Mouse (Mus musculus) liver, embryonic 13.5 days (tissue): ENCODE measurements around the gene Rbp7. TPM values are rescaled to one million over a fixed set of nuclear protein-coding genes. Genes with fewer than 3 reads are reported as not detected.

Experiments used
- ATAC-seq: fragments of 200-750 bp; cut with Nextera tagmentation; 2 replicates; pipeline ENCODE4 v1.8.0; 2017; ENCODE audit warnings: low read depth, mild to moderate bottlenecking, moderate number of reproducible peaks, moderate library complexity
- DNase-seq: peaks from one replicate; pipeline ENCODE4 v3.0.0; 2022
- H3K27ac ChIP-seq: fragments of 300-500 bp; sonication (generic); 2 replicates; pipeline ENCODE4 v1.5.1; 2015; ENCODE audit warnings: moderate library complexity, mild to moderate bottlenecking, inconsistent platforms
- H3K27me3 ChIP-seq: fragments of 300-500 bp; sonication (generic); 2 replicates; pipeline ENCODE4 v1.6.1; 2015; ENCODE audit warnings: mild to moderate bottlenecking, inconsistent platforms
- H3K36me3 ChIP-seq: fragments of 300-500 bp; sonication (generic); 2 replicates; pipeline ENCODE4 v1.6.1; 2015; ENCODE audit warnings: mild to moderate bottlenecking, inconsistent platforms
- H3K4me1 ChIP-seq: fragments of 300-500 bp; sonication (generic); replicated peaks from 2 replicates; pipeline ENCODE4 v1.6.1; 2015; ENCODE audit warnings: inconsistent platforms
- H3K4me2 ChIP-seq: fragments of 300-500 bp; sonication (generic); 2 replicates; pipeline ENCODE4 v1.6.1; 2015; ENCODE audit warnings: inconsistent platforms, mild to moderate bottlenecking, moderate library complexity
- H3K4me3 ChIP-seq: fragments of 300-500 bp; sonication (generic); replicated peaks from 2 replicates; pipeline ENCODE4 v1.5.1; 2015; ENCODE audit warnings: mild to moderate bottlenecking, inconsistent platforms
- H3K9ac ChIP-seq: fragments of 300-500 bp; sonication (generic); 2 replicates; pipeline ENCODE4 v1.6.1; 2015; ENCODE audit warnings: mild to moderate bottlenecking, inconsistent platforms
- H3K9me3 ChIP-seq: fragments of 300-500 bp; sonication (generic); replicated peaks from 2 replicates; pipeline ENCODE4 v1.6.1; 2016; ENCODE audit warnings: inconsistent platforms
- WGBS: fragments of 180-500 bp; shearing (Covaris S2); methylation state at CpG from one replicate; pipeline ENCODE4 v1.1.7; 2015; ENCODE audit not compliant: insufficient replicate concordance; 5-methylcytosine and 5-hydroxymethylcytosine counted together
- polyA plus RNA-seq: library from polyadenylated mRNA; unstranded; fragments of >200 nt; fragmentation: Nextera tagmentation; extraction: Ambion mirVana; gene quantifications from 2 replicates; pipeline ENCODE4 v1.2.1, GENCODE M21; 2015

Gene Rbp7
- polyA plus RNA-seq, 1 experiment from 2014 or later: not detected

GRCm38 (mm10) chr4:149426325-149427199 is 28.2 kb downstream of the Rbp7 start, which contains the start of gene Ube4b:
Gene Ube4b, minus strand, starts transcription at chr4:149426749.
- H3K27ac ChIP-seq: peak within 1 kb of the TSS; percentile 90
- peaks cover 35% of the 10 kb centered on the region for H3K4me1 ChIP-seq
- peak within 1 kb of the TSS; percentile 91 for H3K4me3 ChIP-seq
- ATAC-seq (peak; percentile 87), DNase-seq (peak; percentile 91)
- H3K9ac ChIP-seq: peak within 1 kb of the TSS; percentile 94
- H3K36me3 ChIP-seq: no peaks in the 10 kb centered on the region
- peak within 1 kb of the TSS; percentile 89 for H3K4me2 ChIP-seq
- no peaks in the 10 kb centered on the region for H3K9me3 ChIP-seq
- 2% methylated on average over 46 of the region's 50 CpGs for WGBS
- no peaks in the 10 kb centered on the region for H3K27me3 ChIP-seq

GRCm38 (mm10) chr4:149425801-149426292 is 28.9 kb downstream of the Rbp7 start:
- peak overlapping the region; percentile 89 for H3K4me2 ChIP-seq
- peak overlapping the region; percentile 90 for H3K27ac ChIP-seq
- peaks cover 35% of the 10 kb centered on the region for H3K4me1 ChIP-seq
- peak overlapping the region; percentile 91 for H3K4me3 ChIP-seq
- H3K36me3 ChIP-seq: no peaks in the 10 kb centered on the region
- H3K27me3 ChIP-seq: no peaks in the 10 kb centered on the region
- DNase-seq (no peak), ATAC-seq (peak; percentile 74)
- peak overlapping the region; percentile 94 for H3K9ac ChIP-seq
- H3K9me3 ChIP-seq: no peaks in the 10 kb centered on the region
- WGBS: under 1% methylated on average over 35 of the region's 35 CpGs

GRCm38 (mm10) chr4:149424755-149425154 is 30.0 kb downstream of the Rbp7 start:
- DNase-seq (no peak), ATAC-seq (no peak)
- Histone ChIP-seq H3K27ac (peak overlapping the region; percentile 25; the same call in 1 of the 2 replicates), H3K4me3 (peak overlapping the region; percentile 91), H3K9me3 (no peaks in the 10 kb centered on the region), H3K9ac (peak overlapping the region; percentile 55), H3K4me2 (peak overlapping the region; percentile 89), H3K4me1 (peaks cover 35% of the 10 kb centered on the region), H3K36me3 (no peaks in the 10 kb centered on the region), H3K27me3 (no peaks in the 10 kb centered on the region)
- 8% methylated on average over 9 of the region's 9 CpGs for WGBS

DNA sequence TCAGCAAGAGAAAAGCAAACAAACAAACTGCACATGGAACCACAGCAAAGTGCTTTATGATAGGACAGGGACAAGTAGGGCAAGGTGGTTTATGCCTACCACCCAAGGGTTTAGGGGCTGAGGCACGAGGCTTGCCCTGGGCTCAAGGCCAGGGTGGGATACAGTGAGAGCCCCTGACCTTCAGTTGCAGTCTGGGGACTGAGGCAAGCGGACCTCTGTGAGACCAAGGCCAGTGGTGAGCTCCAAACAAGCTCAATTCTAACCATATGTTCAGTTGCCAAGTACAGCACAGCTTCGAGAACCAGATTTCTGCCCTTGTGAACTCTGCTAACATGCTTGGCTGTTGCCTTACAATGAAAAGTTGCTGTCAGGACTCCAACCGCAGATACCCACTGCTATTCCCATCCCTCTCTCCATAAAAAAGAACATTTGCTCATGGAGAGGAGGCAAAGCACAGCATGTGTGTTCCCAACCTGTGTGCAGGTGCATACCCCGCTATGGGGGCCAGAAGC is 36.9 kb downstream of the Rbp7 start:
- 73% methylated on average over 5 of the region's 5 CpGs for WGBS
- peaks cover 44% of the 10 kb centered on the region for H3K4me1 ChIP-seq
- H3K9ac ChIP-seq: no peak overlapping the region
- no peak overlapping the region for H3K27ac ChIP-seq
- no peak overlapping the region for H3K4me3 ChIP-seq
- no peak overlapping the region for H3K4me2 ChIP-seq
- no peaks in the 10 kb centered on the region for H3K27me3 ChIP-seq
- DNase-seq (no peak), ATAC-seq (no peak)
- H3K9me3 ChIP-seq: no peaks in the 10 kb centered on the region
- peaks cover 9% of the 10 kb centered on the region for H3K36me3 ChIP-seq

DNA sequence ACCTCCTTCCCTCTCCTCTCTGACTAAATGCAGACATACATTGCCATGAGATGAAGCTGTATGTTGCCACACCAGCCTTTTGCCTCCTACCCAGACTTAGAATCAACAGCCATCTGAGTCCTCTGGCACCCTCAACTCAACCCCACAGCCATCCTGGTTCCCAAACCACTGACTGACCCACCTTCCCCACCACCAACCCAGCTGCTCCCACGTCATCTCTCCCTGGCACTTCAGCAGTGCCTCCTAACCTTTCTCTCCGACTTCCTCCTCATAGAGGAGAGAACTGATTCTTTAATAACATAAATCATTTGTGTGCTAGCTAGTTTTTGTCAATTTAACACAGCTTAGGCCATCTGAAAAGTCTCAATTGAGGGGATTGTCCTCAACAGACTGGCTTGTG is 37.8 kb downstream of the Rbp7 start:
- H3K27me3 ChIP-seq: no peaks in the 10 kb centered on the region
- H3K4me2 ChIP-seq: no peak overlapping the region
- H3K9ac ChIP-seq: no peak overlapping the region
- H3K4me3 ChIP-seq: no peak overlapping the region
- ATAC-seq: no peak
- H3K36me3 ChIP-seq: peaks cover 13% of the 10 kb centered on the region
- no peak overlapping the region for H3K27ac ChIP-seq
- no peaks in the 10 kb centered on the region for H3K9me3 ChIP-seq
- 66% methylated on average over 2 of the region's 2 CpGs for WGBS
- peaks cover 39% of the 10 kb centered on the region for H3K4me1 ChIP-seq
- no peak for DNase-seq

- H3K4me1 ChIP-seq: peaks cover 36% of the 10 kb centered on the region
- no peak overlapping the region for H3K9ac ChIP-seq
- no peaks in the 10 kb centered on the region for H3K9me3 ChIP-seq
- H3K27me3 ChIP-seq: no peaks in the 10 kb centered on the region
- DNase-seq: no peak
- ATAC-seq: no peak
- no peak overlapping the region for H3K27ac ChIP-seq
- WGBS: 55% methylated on average over 10 of the region's 10 CpGs
- H3K4me2 ChIP-seq: no peak overlapping the region
- no peak overlapping the region for H3K4me3 ChIP-seq
- H3K36me3 ChIP-seq: peaks cover 16% of the 10 kb centered on the region
Measured at GRCm38 (mm10) chr4:149416417-149416816, 38.4 kb downstream of the Rbp7 start.

GRCm38 (mm10) chr4:149415651-149416169 is 39.1 kb downstream of the Rbp7 start:
- Histone ChIP-seq H3K4me3 (no peak overlapping the region), H3K27ac (peak overlapping the region; percentile 53), H3K9me3 (no peaks in the 10 kb centered on the region), H3K4me2 (no peak overlapping the region), H3K4me1 (peaks cover 36% of the 10 kb centered on the region), H3K27me3 (no peaks in the 10 kb centered on the region), H3K9ac (no peak overlapping the region), H3K36me3 (peaks cover 16% of the 10 kb centered on the region)
- no peak for DNase-seq
- ATAC-seq: 0 out of 2 replicates have a peak, but pooled peaks have one; percentile 28
- WGBS: 53% methylated on average over 13 of the region's 13 CpGs

- H3K27me3 ChIP-seq: no peaks in the 10 kb centered on the region
- ATAC-seq (no peak), DNase-seq (no peak)
- peaks cover 37% of the 10 kb centered on the region for H3K4me1 ChIP-seq
- no peaks in the 10 kb centered on the region for H3K9me3 ChIP-seq
- no peak overlapping the region for H3K27ac ChIP-seq
- H3K4me3 ChIP-seq: no peak overlapping the region
- no peak overlapping the region for H3K9ac ChIP-seq
- WGBS: 81% methylated on average over 3 of the region's 3 CpGs
- peaks cover 19% of the 10 kb centered on the region for H3K36me3 ChIP-seq
- H3K4me2 ChIP-seq: no peak overlapping the region
Measured at GRCm38 (mm10) chr4:149414259-149414658, 40.5 kb downstream of the Rbp7 start.

GRCm38 (mm10) chr4:149409759-149410158 is 45.0 kb downstream of the Rbp7 start:
- Histone ChIP-seq H3K9ac (no peak overlapping the region), H3K36me3 (peaks cover 24% of the 10 kb centered on the region), H3K4me3 (no peak overlapping the region), H3K4me1 (peaks cover 36% of the 10 kb centered on the region), H3K27ac (no peak overlapping the region), H3K9me3 (no peaks in the 10 kb centered on the region), H3K27me3 (no peaks in the 10 kb centered on the region), H3K4me2 (no peak overlapping the region)
- ATAC-seq (no peak), DNase-seq (no peak)
- WGBS: 81% methylated on average over 4 of the region's 4 CpGs

- peaks cover 21% of the 10 kb centered on the region; the same call in 1 of the 2 replicates for H3K36me3 ChIP-seq
- H3K9me3 ChIP-seq: no peaks in the 10 kb centered on the region
- H3K9ac ChIP-seq: no peak overlapping the region
- ATAC-seq (peak; percentile 88), DNase-seq (peak; percentile 53)
- no peaks in the 10 kb centered on the region for H3K27me3 ChIP-seq
- peak overlapping the region; percentile 69 for H3K27ac ChIP-seq
- H3K4me2 ChIP-seq: peak overlapping the region; percentile 24; the same call in 1 of the 2 replicates
- peaks cover 49% of the 10 kb centered on the region for H3K4me1 ChIP-seq
- H3K4me3 ChIP-seq: no peak overlapping the region
- WGBS: 25% methylated on average over 6 of the region's 6 CpGs
Measured at GRCm38 (mm10) chr4:149408331-149408730, 46.4 kb downstream of the Rbp7 start.

DNA sequence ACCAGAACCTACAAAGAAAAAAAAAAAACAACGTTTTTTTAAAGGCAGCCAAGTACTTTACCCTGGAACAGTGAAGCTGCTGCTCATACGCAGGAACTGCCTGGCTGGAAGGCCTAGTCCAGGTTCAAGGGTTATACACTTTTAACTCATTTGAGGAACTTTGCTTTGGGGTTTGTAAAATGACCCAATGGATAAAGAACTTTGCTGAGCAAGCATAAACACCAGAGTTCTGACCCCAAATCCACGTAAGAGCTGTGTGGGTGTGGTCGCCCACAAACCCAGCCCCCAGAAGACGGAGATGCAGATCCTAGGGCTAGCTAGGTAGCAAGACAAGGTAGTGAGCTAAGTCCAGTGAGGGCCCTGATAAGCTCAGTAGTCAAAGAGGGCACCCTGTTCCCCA is 47.3 kb downstream of the Rbp7 start:
- DNase-seq: no peak
- H3K36me3 ChIP-seq: peaks cover 18% of the 10 kb centered on the region; the same call in 1 of the 2 replicates
- peaks cover 54% of the 10 kb centered on the region for H3K4me1 ChIP-seq
- no peak overlapping the region for H3K4me2 ChIP-seq
- no peak overlapping the region for H3K4me3 ChIP-seq
- H3K9ac ChIP-seq: no peak overlapping the region
- no peak for ATAC-seq
- WGBS: 54% methylated on average over 5 of the region's 5 CpGs
- no peak overlapping the region; the same call in 1 of the 2 replicates for H3K27ac ChIP-seq
- no peaks in the 10 kb centered on the region for H3K9me3 ChIP-seq
- H3K27me3 ChIP-seq: no peaks in the 10 kb centered on the region
